Mouse (Mus musculus) lung, adult 2 months (tissue): ENCODE results near the gene Clpsl2. TPM values are rescaled to one million over a fixed set of nuclear protein-coding genes. Genes with fewer than 3 reads are reported as not detected.

ENCODE experiments used
- DNase-seq: peaks from one replicate; pipeline ENCODE4 v3.0.0; 2022
- H3K4me1 ChIP-seq: fragments of 200-500 bp; 2 replicates; pipeline ENCODE4 v1.6.1; 2011; ENCODE audit warnings: low read length; ENCODE audit not compliant: control insufficient read depth, insufficient read depth
- H3K4me3 ChIP-seq: fragments of 200-500 bp; replicated peaks from 2 replicates; pipeline ENCODE3; 2011; ENCODE audit warnings: low read depth, mild to moderate bottlenecking, control low read depth, low read length; ENCODE audit errors: extremely low read depth
- CTCF ChIP-seq: fragments of 200-500 bp; IDR thresholded peaks from 2 replicates; pipeline ENCODE4 v1.5.1; 2011; ENCODE audit warnings: mild to moderate bottlenecking, low read length, control low read depth; ENCODE audit not compliant: insufficient read depth
- POLR2A ChIP-seq: fragments of 200-500 bp; IDR thresholded peaks from 2 replicates; pipeline ENCODE4 v1.6.1; 2011; ENCODE audit warnings: low read depth, mild to moderate bottlenecking, control low read depth, low read length, borderline replicate concordance; ENCODE audit errors: extremely low read depth
- WGBS: fragments of 180-500 bp; shearing (Covaris S2); methylation state at CpG from one replicate; pipeline ENCODE4 v1.1.7; 2018; 5-methylcytosine and 5-hydroxymethylcytosine counted together
- polyA plus RNA-seq: library from polyadenylated mRNA; depleted of rRNA; stranded (reverse); fragments of >200 nt; gene quantifications from 2 replicates; pipeline ENCODE4 v1.2.3, GENCODE M21; 2012; rRNA removed

The Clpsl2 gene
- not detected in 2 replicates for polyA plus RNA-seq

GRCm38 (mm10) chr17:28549111-28549510 is at the start of gene Clpsl2:
Gene Clpsl2, plus strand, starts transcription at chr17:28549411.
- no peak for TF ChIP-seq POLR2A
- no peak for TF ChIP-seq CTCF

GRCm38 (mm10) chr17:28500465-28500864 is 48.7 kb upstream of the Clpsl2 start:
- 88% methylated on average over 3 of the region's 3 CpGs for WGBS
- no peak for TF ChIP-seq POLR2A
- no peak for TF ChIP-seq CTCF
- DNase-seq: no peak
- no peaks in the 10 kb centered on the region for H3K4me1 ChIP-seq
- H3K4me3 ChIP-seq: no peak overlapping the region

More at GRCm38 (mm10) chr17:28549111-28549510, at the start of gene Clpsl2:
- WGBS: 76% methylated on average over 14 of the region's 14 CpGs
- no peak within 1 kb of the TSS for H3K4me3 ChIP-seq
- DNase-seq: no peak
- no peaks in the 10 kb centered on the region for H3K4me1 ChIP-seq

GRCm38 (mm10) chr17:28502196-28502821 is 46.9 kb upstream of the Clpsl2 start:
- Histone ChIP-seq H3K4me3 (no peak overlapping the region), H3K4me1 (no peaks in the 10 kb centered on the region)
- TF ChIP-seq POLR2A (no peak), CTCF (no peak)
- WGBS: 45% methylated on average over 7 of the region's 7 CpGs
- no peak for DNase-seq

DNA sequence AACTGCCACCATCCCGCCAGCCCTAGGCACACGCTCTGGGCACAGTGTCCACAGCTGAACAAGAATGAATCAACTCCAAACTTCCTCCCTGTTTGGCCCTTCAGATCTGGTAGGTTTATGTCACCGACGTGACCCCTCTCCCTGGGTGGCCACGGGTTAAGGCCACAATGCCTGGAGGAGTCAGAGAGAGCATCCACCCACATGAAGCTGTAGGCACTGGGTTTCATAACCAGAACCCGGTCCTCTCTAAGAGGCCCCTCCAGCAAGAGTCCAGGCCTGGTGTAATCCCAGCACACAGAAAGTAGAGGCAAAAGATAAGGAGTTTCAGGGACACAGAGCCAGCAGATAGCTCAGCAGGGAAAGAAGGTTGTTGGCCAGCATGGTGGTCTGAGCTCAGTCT is 45.0 kb upstream of the Clpsl2 start:
- H3K4me1 ChIP-seq: no peaks in the 10 kb centered on the region

DNA sequence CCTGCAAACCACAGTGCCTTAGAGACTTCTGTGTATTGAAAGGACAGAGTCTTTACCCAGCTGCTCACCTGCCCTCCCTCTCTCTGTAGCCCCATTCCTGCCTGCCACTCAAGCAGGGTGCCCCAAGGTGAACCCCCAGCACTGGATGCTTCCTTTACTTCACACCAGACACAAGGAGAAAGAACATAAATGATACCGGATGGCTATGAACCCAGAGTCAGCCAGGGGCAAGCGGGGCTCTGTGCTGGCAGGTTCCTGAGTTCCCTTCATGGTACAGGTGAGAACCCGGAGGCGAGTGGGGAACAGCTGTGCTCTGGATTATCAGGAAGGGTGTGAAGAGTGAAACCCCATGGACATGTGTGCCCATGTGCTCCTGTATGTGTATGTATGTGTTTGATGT is 43.6 kb upstream of the Clpsl2 start:
- WGBS: 90% methylated on average over 4 of the region's 4 CpGs
- Histone ChIP-seq H3K4me3 (no peak overlapping the region), H3K4me1 (no peaks in the 10 kb centered on the region)
- DNase-seq: no peak
- no peak for TF ChIP-seq CTCF
- TF ChIP-seq POLR2A: no peak

More for the DNA sequence above, 45.0 kb upstream of the Clpsl2 start:
- 69% methylated on average over 6 of the region's 6 CpGs for WGBS
- no peak overlapping the region for H3K4me3 ChIP-seq
- TF ChIP-seq CTCF (no peak), POLR2A (no peak)
- DNase-seq: no peak

GRCm38 (mm10) chr17:28506895-28507294 is 42.3 kb upstream of the Clpsl2 start:
- TF ChIP-seq POLR2A (no peak), CTCF (no peak)
- no peak for DNase-seq
- WGBS: 50% methylated on average over 5 of the region's 5 CpGs
- Histone ChIP-seq H3K4me1 (peaks cover 4% of the 10 kb centered on the region; the same call in 1 of the 2 replicates), H3K4me3 (no peak overlapping the region)

DNA sequence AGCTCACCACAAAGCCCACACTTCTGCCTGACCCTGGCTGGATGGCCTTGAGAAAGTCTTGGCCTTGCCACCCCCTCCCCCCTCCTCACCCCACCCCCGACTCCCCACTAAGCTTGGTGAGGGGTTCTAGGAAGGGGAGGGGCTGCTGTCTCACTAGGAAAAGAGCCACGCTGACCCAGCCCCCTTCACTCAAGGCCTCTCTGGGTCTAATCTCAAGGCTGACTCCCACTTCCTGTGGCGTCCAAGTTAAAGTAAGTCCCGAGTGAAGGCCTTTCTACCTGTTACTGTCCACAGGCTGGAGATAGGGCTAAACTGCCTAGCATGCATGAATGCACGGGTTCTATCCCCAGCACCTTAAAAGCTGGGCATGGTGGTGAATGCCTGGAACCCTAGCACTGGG is 41.7 kb upstream of the Clpsl2 start:
- Histone ChIP-seq H3K4me3 (no peak overlapping the region), H3K4me1 (peaks cover 7% of the 10 kb centered on the region)
- WGBS: 49% methylated on average over 5 of the region's 5 CpGs
- TF ChIP-seq CTCF (no peak), POLR2A (no peak)
- no peak for DNase-seq

DNA sequence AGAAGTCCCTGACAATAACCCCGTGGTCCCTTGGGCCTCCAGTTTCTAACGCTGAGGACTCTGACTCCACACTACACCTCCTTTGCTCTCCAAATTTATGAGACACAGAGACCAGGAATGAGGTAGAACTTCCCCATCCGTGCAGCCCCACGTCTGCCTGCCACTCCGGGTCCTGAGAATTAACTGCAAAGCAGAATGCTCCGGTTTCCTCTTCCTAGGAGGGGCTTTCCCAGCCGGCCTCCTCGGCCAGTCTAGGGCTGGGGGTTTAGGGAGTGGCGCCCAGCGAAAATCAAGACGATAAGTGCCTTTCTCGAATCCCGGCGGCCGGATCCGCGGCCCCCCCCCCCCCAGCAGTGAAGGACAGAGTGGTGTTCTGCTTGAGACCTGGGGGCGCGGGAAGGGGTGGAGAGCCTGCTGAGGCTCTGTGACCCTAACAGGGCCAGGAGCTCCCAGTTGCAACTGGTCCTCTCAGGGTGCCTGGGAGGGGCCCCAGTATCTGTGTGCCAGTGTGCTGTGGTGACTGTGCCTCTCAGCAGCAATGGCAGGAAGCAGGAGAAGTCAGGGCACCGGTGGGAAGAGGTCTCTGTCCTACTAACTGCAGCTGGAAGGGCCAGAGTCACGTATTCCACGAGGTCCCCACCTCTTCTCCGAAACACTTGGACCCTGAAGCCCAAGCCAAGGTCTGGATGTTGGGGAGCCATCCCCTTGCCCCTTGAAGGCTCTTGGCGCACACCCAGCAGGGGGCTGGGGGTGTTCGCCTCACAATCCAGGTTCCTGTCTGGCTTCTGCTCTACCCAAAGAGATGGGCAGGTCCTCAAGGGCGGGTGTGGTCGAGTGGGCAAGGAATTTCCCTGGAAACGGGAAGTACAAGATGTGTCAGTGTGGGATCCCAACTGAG is 38.5 kb upstream of the Clpsl2 start:
- no peak overlapping the region for H3K4me3 ChIP-seq
- no peak for DNase-seq

DNA sequence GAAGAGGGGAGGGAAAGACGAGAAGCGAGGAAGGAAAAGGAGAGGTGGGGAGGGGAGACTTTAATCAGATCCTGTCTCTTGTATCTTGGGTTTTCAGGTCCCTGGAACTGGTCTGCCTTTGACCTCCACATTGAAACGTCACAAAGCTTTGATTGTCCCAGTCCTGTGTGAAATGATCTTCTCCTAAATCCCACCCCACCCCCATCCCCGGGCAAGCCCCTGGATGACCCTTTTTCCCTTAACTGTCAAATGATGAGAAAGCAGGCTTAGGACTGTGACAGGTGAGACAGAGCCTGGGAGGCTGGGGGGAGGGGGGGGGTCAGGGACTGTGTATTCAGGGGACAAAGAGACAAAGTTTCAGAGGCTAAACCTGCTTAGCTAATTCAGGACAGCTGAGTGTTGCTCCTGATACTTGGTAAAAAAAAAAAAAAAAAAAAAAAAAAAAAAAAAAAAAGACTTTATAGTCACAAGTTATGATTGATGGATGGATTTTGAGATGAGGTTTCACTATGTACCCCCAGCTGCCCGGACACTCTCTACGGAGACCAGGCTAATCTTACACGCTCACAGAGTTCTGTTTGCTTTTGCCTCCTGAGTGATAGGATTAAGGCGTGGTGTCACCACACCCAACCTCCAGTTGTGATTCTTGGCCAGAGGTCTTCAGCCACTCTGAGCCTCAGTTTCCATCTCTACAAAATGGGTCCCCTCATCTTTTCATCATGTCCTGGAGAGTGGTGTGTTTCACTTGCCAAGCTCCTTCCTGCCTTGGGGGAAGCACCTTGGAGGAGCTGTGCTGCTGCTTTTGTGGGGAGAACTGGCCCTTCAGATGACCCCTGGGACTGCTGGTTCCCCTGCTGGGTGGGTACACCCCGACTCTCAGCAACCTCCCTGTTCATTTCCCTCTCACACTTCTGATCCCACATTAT is 37.3 kb upstream of the Clpsl2 start:
- no peak for TF ChIP-seq POLR2A
- TF ChIP-seq CTCF: no peak
- 49% methylated on average over 9 of the region's 9 CpGs for WGBS
- peaks cover 20% of the 10 kb centered on the region for H3K4me1 ChIP-seq

More for the DNA sequence above, 38.5 kb upstream of the Clpsl2 start:
- TF ChIP-seq CTCF (no peak), POLR2A (no peak)
- H3K4me1 ChIP-seq: peaks cover 17% of the 10 kb centered on the region
- WGBS: 15% methylated on average over 28 of the region's 28 CpGs

More for the DNA sequence above, 37.3 kb upstream of the Clpsl2 start:
- no peak overlapping the region for H3K4me3 ChIP-seq
- DNase-seq: no peak
